Mouse (Mus musculus): ENCODE results near the gene Rbms3. TPM values are rescaled to one million over a fixed set of nuclear protein-coding genes. Genes with fewer than 3 reads are reported as not detected.

The Rbms3 gene
- polyA plus RNA-seq, 1 experiment from 2014 or later, result 18.9 TPM

GRCm38 (mm10) chr9:116618886-116619285, 1010.8 kb downstream of the Rbms3 start:
- no peak for ATAC-seq (replicated peaks)
- Histone ChIP-seq H3K36me3 (no peaks in the 10 kb centered on the region), H3K4me2 (replicated peaks) (no peak overlapping the region), H3K4me1 (no peaks in the 10 kb centered on the region), H3K9ac (replicated peaks) (no peak overlapping the region), H3K27me3 (no peaks in the 10 kb centered on the region), H3K9me3 (no peaks in the 10 kb centered on the region), H3K27ac (replicated peaks) (no peak overlapping the region), H3K4me3 (no peak overlapping the region)
- 96% methylated on average over 5 of the region's 5 CpGs for WGBS

GRCm38 (mm10) chr9:116613276-116613675, 1016.4 kb downstream of the Rbms3 start:
- H3K9ac ChIP-seq (replicated peaks), result no peak overlapping the region
- no peaks in the 10 kb centered on the region for H3K4me1 ChIP-seq
- WGBS, result 94% methylated on average over 7 of the region's 7 CpGs

GRCm38 (mm10) chr9:116596046-116596445, 1033.7 kb downstream of the Rbms3 start:
- Histone ChIP-seq H3K9me3 (no peaks in the 10 kb centered on the region), H3K4me2 (replicated peaks) (no peak overlapping the region), H3K4me1 (no peaks in the 10 kb centered on the region), H3K27me3 (no peaks in the 10 kb centered on the region), H3K27ac (replicated peaks) (no peak overlapping the region), H3K9ac (replicated peaks) (no peak overlapping the region), H3K4me3 (no peak overlapping the region), H3K36me3 (no peaks in the 10 kb centered on the region)
- 97% methylated on average over 10 of the region's 10 CpGs for WGBS
- no peak for ATAC-seq (replicated peaks)

More at GRCm38 (mm10) chr9:116613276-116613675, 1016.4 kb downstream of the Rbms3 start:
- Histone ChIP-seq H3K27me3 (no peaks in the 10 kb centered on the region), H3K4me3 (no peak overlapping the region), H3K36me3 (no peaks in the 10 kb centered on the region), H3K9me3 (no peaks in the 10 kb centered on the region), H3K27ac (replicated peaks) (no peak overlapping the region), H3K4me2 (replicated peaks) (no peak overlapping the region)
- ATAC-seq (replicated peaks), result no peak

- Histone ChIP-seq H3K4me1 (no peaks in the 10 kb centered on the region), H3K27ac (replicated peaks) (no peak overlapping the region), H3K9ac (replicated peaks) (no peak overlapping the region), H3K4me3 (no peak overlapping the region), H3K27me3 (no peaks in the 10 kb centered on the region), H3K9me3 (no peaks in the 10 kb centered on the region), H3K36me3 (no peaks in the 10 kb centered on the region), H3K4me2 (replicated peaks) (no peak overlapping the region)
- no peak for ATAC-seq (replicated peaks)
- 88% methylated on average over 4 of the region's 4 CpGs for WGBS
Measured at GRCm38 (mm10) chr9:116592486-116592885, 1037.2 kb downstream of the Rbms3 start.

GRCm38 (mm10) chr9:116591071-116591470, 1038.6 kb downstream of the Rbms3 start:
- no peaks in the 10 kb centered on the region for H3K27me3 ChIP-seq
- no peaks in the 10 kb centered on the region for H3K36me3 ChIP-seq
- H3K9ac ChIP-seq (replicated peaks), result no peak overlapping the region
- no peak for ATAC-seq (replicated peaks)
- H3K9me3 ChIP-seq, result no peaks in the 10 kb centered on the region
- H3K4me3 ChIP-seq, result no peak overlapping the region
- WGBS, result 87% methylated on average over 9 of the region's 9 CpGs
- H3K27ac ChIP-seq (replicated peaks), result no peak overlapping the region
- no peaks in the 10 kb centered on the region for H3K4me1 ChIP-seq
- H3K4me2 ChIP-seq (replicated peaks), result no peak overlapping the region

- no peak overlapping the region for H3K9ac ChIP-seq (replicated peaks)
- no peaks in the 10 kb centered on the region for H3K36me3 ChIP-seq
- H3K4me3 ChIP-seq, result no peak overlapping the region
- H3K4me2 ChIP-seq (replicated peaks), result no peak overlapping the region
- H3K9me3 ChIP-seq, result no peaks in the 10 kb centered on the region
- H3K4me1 ChIP-seq, result no peaks in the 10 kb centered on the region
- H3K27me3 ChIP-seq, result no peaks in the 10 kb centered on the region
- H3K27ac ChIP-seq (replicated peaks), result no peak overlapping the region
- ATAC-seq (replicated peaks), result no peak
- 82% methylated on average over 2 of the region's 2 CpGs for WGBS
Measured at GRCm38 (mm10) chr9:116569680-116570079, 1060.0 kb downstream of the Rbms3 start.

- H3K4me3 ChIP-seq, result no peak overlapping the region
- H3K9me3 ChIP-seq, result no peaks in the 10 kb centered on the region
- H3K36me3 ChIP-seq, result no peaks in the 10 kb centered on the region
- H3K27ac ChIP-seq (replicated peaks), result no peak overlapping the region
- H3K27me3 ChIP-seq, result no peaks in the 10 kb centered on the region
- H3K9ac ChIP-seq (replicated peaks), result no peak overlapping the region
- ATAC-seq (replicated peaks), result no peak
- H3K4me2 ChIP-seq (replicated peaks), result no peak overlapping the region
- H3K4me1 ChIP-seq, result no peaks in the 10 kb centered on the region
- WGBS, result 89% methylated on average over 7 of the region's 7 CpGs
Measured at GRCm38 (mm10) chr9:116566711-116567110, 1063.0 kb downstream of the Rbms3 start.

GRCm38 (mm10) chr9:116557781-116558180, 1071.9 kb downstream of the Rbms3 start:
- Histone ChIP-seq H3K27me3 (no peaks in the 10 kb centered on the region), H3K4me1 (peaks cover 8% of the 10 kb centered on the region; the same call in 1 of the 2 replicates), H3K9me3 (no peaks in the 10 kb centered on the region), H3K36me3 (no peaks in the 10 kb centered on the region), H3K27ac (replicated peaks) (no peak overlapping the region), H3K9ac (replicated peaks) (no peak overlapping the region), H3K4me2 (replicated peaks) (no peak overlapping the region), H3K4me3 (no peak overlapping the region)
- 94% methylated on average over 5 of the region's 5 CpGs for WGBS
- ATAC-seq (replicated peaks), result no peak

GRCm38 (mm10) chr9:116556641-116557040, 1073.1 kb downstream of the Rbms3 start:
- Histone ChIP-seq H3K9me3 (no peaks in the 10 kb centered on the region), H3K4me2 (replicated peaks) (no peak overlapping the region), H3K36me3 (no peaks in the 10 kb centered on the region), H3K4me1 (peaks cover 8% of the 10 kb centered on the region; the same call in 1 of the 2 replicates), H3K9ac (replicated peaks) (no peak overlapping the region), H3K4me3 (no peak overlapping the region), H3K27me3 (no peaks in the 10 kb centered on the region), H3K27ac (replicated peaks) (no peak overlapping the region)
- 27% methylated on average over 8 of the region's 8 CpGs for WGBS
- ATAC-seq (replicated peaks), result no peak

GRCm38 (mm10) chr9:116553181-116553580, 1076.5 kb downstream of the Rbms3 start:
- Histone ChIP-seq H3K4me1 (peaks cover 8% of the 10 kb centered on the region; the same call in 1 of the 2 replicates), H3K27me3 (no peaks in the 10 kb centered on the region), H3K27ac (replicated peaks) (no peak overlapping the region), H3K9me3 (no peaks in the 10 kb centered on the region), H3K4me3 (no peak overlapping the region), H3K36me3 (no peaks in the 10 kb centered on the region), H3K4me2 (replicated peaks) (no peak overlapping the region), H3K9ac (replicated peaks) (no peak overlapping the region)
- WGBS, result 85% methylated on average over 3 of the region's 3 CpGs
- ATAC-seq (replicated peaks), result no peak

- H3K9me3 ChIP-seq, result no peaks in the 10 kb centered on the region
- H3K4me3 ChIP-seq, result no peak overlapping the region
- 96% methylated on average over 4 of the region's 4 CpGs for WGBS
- H3K9ac ChIP-seq (replicated peaks), result no peak overlapping the region
- no peaks in the 10 kb centered on the region for H3K27me3 ChIP-seq
- H3K4me2 ChIP-seq (replicated peaks), result no peak overlapping the region
- H3K4me1 ChIP-seq, result no peaks in the 10 kb centered on the region
- H3K36me3 ChIP-seq, result no peaks in the 10 kb centered on the region
- no peak for ATAC-seq (replicated peaks)
- no peak overlapping the region for H3K27ac ChIP-seq (replicated peaks)
Measured at GRCm38 (mm10) chr9:116546156-116546555, 1083.6 kb downstream of the Rbms3 start.

- Histone ChIP-seq H3K4me2 (replicated peaks) (no peak overlapping the region), H3K27ac (replicated peaks) (no peak overlapping the region), H3K27me3 (no peaks in the 10 kb centered on the region), H3K9ac (replicated peaks) (no peak overlapping the region), H3K9me3 (no peaks in the 10 kb centered on the region), H3K4me3 (no peak overlapping the region), H3K4me1 (no peaks in the 10 kb centered on the region), H3K36me3 (no peaks in the 10 kb centered on the region)
- ATAC-seq (replicated peaks), result no peak
- WGBS, result 69% methylated on average over 4 of the region's 4 CpGs
Measured at GRCm38 (mm10) chr9:116542793-116543192, 1086.9 kb downstream of the Rbms3 start.

- 87% methylated on average over 7 of the region's 7 CpGs for WGBS
- H3K36me3 ChIP-seq, result no peaks in the 10 kb centered on the region
- H3K4me2 ChIP-seq (replicated peaks), result no peak overlapping the region
- H3K4me3 ChIP-seq, result no peak overlapping the region
- H3K4me1 ChIP-seq, result no peaks in the 10 kb centered on the region
- ATAC-seq (replicated peaks), result no peak
- H3K9me3 ChIP-seq, result no peaks in the 10 kb centered on the region
- H3K27me3 ChIP-seq, result no peaks in the 10 kb centered on the region
- no peak overlapping the region for H3K27ac ChIP-seq (replicated peaks)
- H3K9ac ChIP-seq (replicated peaks), result no peak overlapping the region
Measured at GRCm38 (mm10) chr9:116541976-116542375, 1087.7 kb downstream of the Rbms3 start.

Measured in forebrain, embryonic 15.5 days (tissue).